Mouse (Mus musculus) CD8-positive naive resting alpha-beta T cell, adult 57 days (primary cell): Measurements from ENCODE around the gene Gm21304. TPM values are rescaled to one million over a fixed set of nuclear protein-coding genes. Genes with fewer than 3 reads are reported as not detected.

Experiments used
- total RNA-seq: library from RNA; stranded (reverse); gene quantifications from one replicate; pipeline ENCODE4 v1.2.4, GENCODE M21; 2023

Gene Gm21304
- not detected for total RNA-seq

DNA sequence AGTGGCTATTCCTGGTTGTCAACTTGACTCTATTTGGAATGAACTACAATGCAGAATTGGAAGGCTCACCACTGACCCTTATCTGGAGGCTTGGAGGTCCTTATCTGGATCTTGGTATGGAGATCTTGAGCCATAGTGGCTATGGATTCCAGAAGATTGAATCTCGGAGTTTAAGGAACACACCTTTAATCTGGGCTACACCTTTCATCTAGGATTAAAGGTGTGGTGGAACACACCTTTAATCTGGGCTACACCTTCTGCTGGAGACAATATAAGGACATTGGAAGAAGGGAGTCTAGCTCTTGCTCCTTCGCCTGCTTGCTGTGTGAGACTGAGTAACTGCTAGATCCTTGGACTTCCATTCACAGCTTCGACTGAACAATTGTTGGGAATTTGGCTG is at the start of gene Gm21304:
Gm21304 (plus strand) TSS at position 301 of the 400 bp plus-strand sequence.

DNA sequence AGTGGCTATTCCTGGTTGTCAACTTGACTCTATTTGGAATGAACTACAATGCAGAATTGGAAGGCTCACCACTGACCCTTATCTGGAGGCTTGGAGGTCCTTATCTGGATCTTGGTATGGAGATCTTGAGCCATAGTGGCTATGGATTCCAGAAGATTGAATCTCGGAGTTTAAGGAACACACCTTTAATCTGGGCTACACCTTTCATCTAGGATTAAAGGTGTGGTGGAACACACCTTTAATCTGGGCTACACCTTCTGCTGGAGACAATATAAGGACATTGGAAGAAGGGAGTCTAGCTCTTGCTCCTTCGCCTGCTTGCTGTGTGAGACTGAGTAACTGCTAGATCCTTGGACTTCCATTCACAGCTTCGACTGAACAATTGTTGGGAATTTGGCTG is 25.6 kb upstream of the Gm21304 start, which contains the start of gene Gm21293:
Gm21293 (plus strand) TSS at position 301 of the 400 bp plus-strand sequence.

DNA sequence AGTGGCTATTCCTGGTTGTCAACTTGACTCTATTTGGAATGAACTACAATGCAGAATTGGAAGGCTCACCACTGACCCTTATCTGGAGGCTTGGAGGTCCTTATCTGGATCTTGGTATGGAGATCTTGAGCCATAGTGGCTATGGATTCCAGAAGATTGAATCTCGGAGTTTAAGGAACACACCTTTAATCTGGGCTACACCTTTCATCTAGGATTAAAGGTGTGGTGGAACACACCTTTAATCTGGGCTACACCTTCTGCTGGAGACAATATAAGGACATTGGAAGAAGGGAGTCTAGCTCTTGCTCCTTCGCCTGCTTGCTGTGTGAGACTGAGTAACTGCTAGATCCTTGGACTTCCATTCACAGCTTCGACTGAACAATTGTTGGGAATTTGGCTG is 17.1 kb upstream of the Gm21304 start, which contains the start of gene Gm6763:
Gm6763 (plus strand) TSS at position 301 of the 400 bp plus-strand sequence.

DNA sequence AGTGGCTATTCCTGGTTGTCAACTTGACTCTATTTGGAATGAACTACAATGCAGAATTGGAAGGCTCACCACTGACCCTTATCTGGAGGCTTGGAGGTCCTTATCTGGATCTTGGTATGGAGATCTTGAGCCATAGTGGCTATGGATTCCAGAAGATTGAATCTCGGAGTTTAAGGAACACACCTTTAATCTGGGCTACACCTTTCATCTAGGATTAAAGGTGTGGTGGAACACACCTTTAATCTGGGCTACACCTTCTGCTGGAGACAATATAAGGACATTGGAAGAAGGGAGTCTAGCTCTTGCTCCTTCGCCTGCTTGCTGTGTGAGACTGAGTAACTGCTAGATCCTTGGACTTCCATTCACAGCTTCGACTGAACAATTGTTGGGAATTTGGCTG is 8.6 kb upstream of the Gm21304 start, which contains the start of gene Gm8764:
Gm8764 (plus strand) TSS at position 301 of the 400 bp plus-strand sequence.

DNA sequence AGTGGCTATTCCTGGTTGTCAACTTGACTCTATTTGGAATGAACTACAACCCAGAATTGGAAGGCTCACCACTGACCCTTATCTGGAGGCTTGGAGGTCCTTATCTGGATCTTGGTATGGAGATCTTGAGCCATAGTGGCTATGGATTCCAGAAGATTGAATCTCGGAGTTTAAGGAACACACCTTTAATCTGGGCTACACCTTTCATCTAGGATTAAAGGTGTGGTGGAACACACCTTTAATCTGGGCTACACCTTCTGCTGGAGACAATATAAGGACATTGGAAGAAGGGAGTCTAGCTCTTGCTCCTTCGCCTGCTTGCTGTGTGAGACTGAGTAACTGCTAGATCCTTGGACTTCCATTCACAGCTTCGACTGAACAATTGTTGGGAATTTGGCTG is 8.4 kb downstream of the Gm21304 start, which contains the start of gene Gm21312:
Gm21312 (plus strand) TSS at position 301 of the 400 bp plus-strand sequence.

DNA sequence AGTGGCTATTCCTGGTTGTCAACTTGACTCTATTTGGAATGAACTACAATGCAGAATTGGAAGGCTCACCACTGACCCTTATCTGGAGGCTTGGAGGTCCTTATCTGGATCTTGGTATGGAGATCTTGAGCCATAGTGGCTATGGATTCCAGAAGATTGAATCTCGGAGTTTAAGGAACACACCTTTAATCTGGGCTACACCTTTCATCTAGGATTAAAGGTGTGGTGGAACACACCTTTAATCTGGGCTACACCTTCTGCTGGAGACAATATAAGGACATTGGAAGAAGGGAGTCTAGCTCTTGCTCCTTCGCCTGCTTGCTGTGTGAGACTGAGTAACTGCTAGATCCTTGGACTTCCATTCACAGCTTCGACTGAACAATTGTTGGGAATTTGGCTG is 16.9 kb downstream of the Gm21304 start, which contains the start of gene Gm20765:
Gm20765 (plus strand) TSS at position 301 of the 400 bp plus-strand sequence.

DNA sequence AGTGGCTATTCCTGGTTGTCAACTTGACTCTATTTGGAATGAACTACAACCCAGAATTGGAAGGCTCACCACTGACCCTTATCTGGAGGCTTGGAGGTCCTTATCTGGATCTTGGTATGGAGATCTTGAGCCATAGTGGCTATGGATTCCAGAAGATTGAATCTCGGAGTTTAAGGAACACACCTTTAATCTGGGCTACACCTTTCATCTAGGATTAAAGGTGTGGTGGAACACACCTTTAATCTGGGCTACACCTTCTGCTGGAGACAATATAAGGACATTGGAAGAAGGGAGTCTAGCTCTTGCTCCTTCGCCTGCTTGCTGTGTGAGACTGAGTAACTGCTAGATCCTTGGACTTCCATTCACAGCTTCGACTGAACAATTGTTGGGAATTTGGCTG is 25.4 kb downstream of the Gm21304 start, which contains the start of gene Gm4340:
Gm4340 (plus strand) TSS at position 301 of the 400 bp plus-strand sequence.

Other genes starting within 250 kb of the Gm21304 start
- not detected for gene Gm21293, start 25.5 kb upstream of the Gm21304 start, total RNA-seq
- not detected for gene Gm6763, start 17.0 kb upstream of the Gm21304 start, total RNA-seq
- not detected for gene Gm8764, start 8.5 kb upstream of the Gm21304 start, total RNA-seq
- not detected for gene Gm21312, start 8.5 kb downstream of the Gm21304 start, total RNA-seq
- not detected for gene Gm20765, start 17.0 kb downstream of the Gm21304 start, total RNA-seq
- not detected for gene Gm4340, start 25.5 kb downstream of the Gm21304 start, total RNA-seq